Mouse (Mus musculus) lung, postnatal 4 days (tissue): ENCODE measurements at regions not wholly inside any gene's neighbourhood (a gene's known extent, or its start where the extent isn't known, plus 50 kb on each side); places are given as distances from the start of the nearest gene placed in this dataset.

Experiments
- DNase-seq, 2 experiments: peaks; one replicate each; pipeline ENCODE4 v3.0.0; 2021

- no peak for DNase-seq
Measured at GRCm38 (mm10) chr4:153727896-153728422, 229.1 kb upstream of the A430005L14Rik start.

- no peak for DNase-seq
Measured at GRCm38 (mm10) chr4:153738088-153738487, 218.9 kb upstream of the A430005L14Rik start.

- DNase-seq = no peak
Measured at GRCm38 (mm10) chr4:153742241-153742640, 214.8 kb upstream of the A430005L14Rik start.

GRCm38 (mm10) chr4:153752791-153753190, 204.2 kb upstream of the A430005L14Rik start:
- DNase-seq = no peak

GRCm38 (mm10) chr4:153758323-153758722, 198.7 kb upstream of the A430005L14Rik start:
- no peak for DNase-seq

GRCm38 (mm10) chr4:153758781-153759180, 198.3 kb upstream of the A430005L14Rik start:
- no peak for DNase-seq

- no peak for DNase-seq
Measured at GRCm38 (mm10) chr4:153760934-153761333, 196.1 kb upstream of the A430005L14Rik start.

GRCm38 (mm10) chr4:153763413-153763812, 193.6 kb upstream of the A430005L14Rik start:
- DNase-seq = no peak

GRCm38 (mm10) chr4:153767713-153768112, 189.3 kb upstream of the A430005L14Rik start:
- no peak for DNase-seq

- DNase-seq = no peak
Measured at GRCm38 (mm10) chr4:153768350-153768749, 188.7 kb upstream of the A430005L14Rik start.

GRCm38 (mm10) chr4:153770675-153771074, 186.4 kb upstream of the A430005L14Rik start:
- no peak for DNase-seq

GRCm38 (mm10) chr4:153780501-153780900, 176.5 kb upstream of the A430005L14Rik start:
- DNase-seq = no peak

GRCm38 (mm10) chr4:153781271-153781670, 175.8 kb upstream of the A430005L14Rik start:
- no peak for DNase-seq

- DNase-seq = no peak
Measured at GRCm38 (mm10) chr4:153781981-153782521, 175.0 kb upstream of the A430005L14Rik start.

GRCm38 (mm10) chr4:153784401-153784800, 172.6 kb upstream of the A430005L14Rik start:
- DNase-seq = no peak

- no peak for DNase-seq
Measured at GRCm38 (mm10) chr4:153785564-153785963, 171.5 kb upstream of the A430005L14Rik start.

GRCm38 (mm10) chr4:153792307-153792706, 164.7 kb upstream of the A430005L14Rik start:
- DNase-seq = no peak

- DNase-seq = no peak
Measured at GRCm38 (mm10) chr4:153798061-153798460, 159.0 kb upstream of the A430005L14Rik start.

GRCm38 (mm10) chr4:153805727-153806126, 151.3 kb upstream of the A430005L14Rik start:
- DNase-seq = no peak

- DNase-seq = no peak
Measured at GRCm38 (mm10) chr4:153806180-153806692, 150.8 kb upstream of the A430005L14Rik start.

- no peak for DNase-seq
Measured at GRCm38 (mm10) chr4:153806820-153807436, 150.1 kb upstream of the A430005L14Rik start.

GRCm38 (mm10) chr4:153812866-153813265, 144.2 kb upstream of the A430005L14Rik start:
- no peak for DNase-seq

- no peak for DNase-seq
Measured at GRCm38 (mm10) chr4:153827914-153828313, 129.1 kb upstream of the A430005L14Rik start.

- no peak for DNase-seq
Measured at GRCm38 (mm10) chr4:153829766-153830165, 127.3 kb upstream of the A430005L14Rik start.
